Mouse (Mus musculus) Muller cell, postnatal 12 days (primary cell): ENCODE results near the gene Aldh16a1.
"Not testable (repeated sequence)": the region's sequence is repeated elsewhere in the genome, so short reads cannot be mapped to it uniquely, and the experiment has no call there.

ENCODE experiments used
- DNase-seq: peaks from one replicate; pipeline ENCODE4 v3.0.0-alpha.2; 2015; ENCODE audit errors: inconsistent ontology term

Aldh16a1 gene

GRCm38 (mm10) chr7:45134544-45135026, 19.8 kb downstream of the Aldh16a1 start:
- DNase-seq, result peak; percentile 34

DNA sequence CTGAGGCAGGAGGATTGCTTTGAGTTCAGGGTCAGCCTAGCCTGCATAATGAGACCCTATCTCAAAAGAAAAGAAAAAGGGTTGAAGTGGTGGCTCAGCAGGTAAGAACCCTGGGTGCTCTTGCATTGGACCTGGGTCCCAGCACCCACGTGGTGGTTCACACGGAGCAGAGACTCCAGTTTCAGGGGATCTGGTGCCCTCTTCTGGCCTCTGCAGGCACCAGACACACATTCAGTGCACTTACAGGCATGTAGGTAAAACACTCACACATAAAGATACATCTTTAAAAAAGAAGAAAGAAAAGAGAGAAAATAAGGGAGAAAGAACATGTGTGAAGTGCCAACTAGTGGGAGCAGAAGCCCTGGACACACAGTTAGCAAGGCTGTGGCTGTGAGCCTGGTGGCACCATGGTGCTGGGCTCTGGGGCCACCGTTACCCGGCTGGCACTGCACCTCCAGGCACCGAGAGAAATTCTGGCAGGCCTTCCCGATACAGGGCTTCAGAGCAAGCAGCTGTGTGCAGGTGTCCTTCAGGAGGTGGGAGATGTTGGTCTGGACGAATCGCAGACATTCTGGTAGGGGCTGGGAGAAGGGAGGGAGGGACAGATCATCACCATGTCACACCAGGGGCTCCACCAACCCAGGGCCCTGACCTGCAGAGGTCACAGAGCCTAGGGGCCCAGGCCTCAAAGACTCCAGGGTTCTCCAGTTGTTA, 20.8 kb downstream of the Aldh16a1 start:
- no peak for DNase-seq

- no peak for DNase-seq
Observed at GRCm38 (mm10) chr7:45131850-45132249, 22.5 kb downstream of the Aldh16a1 start.

- DNase-seq, result no peak
Observed at GRCm38 (mm10) chr7:45129776-45130512, 24.4 kb downstream of the Aldh16a1 start.

DNA sequence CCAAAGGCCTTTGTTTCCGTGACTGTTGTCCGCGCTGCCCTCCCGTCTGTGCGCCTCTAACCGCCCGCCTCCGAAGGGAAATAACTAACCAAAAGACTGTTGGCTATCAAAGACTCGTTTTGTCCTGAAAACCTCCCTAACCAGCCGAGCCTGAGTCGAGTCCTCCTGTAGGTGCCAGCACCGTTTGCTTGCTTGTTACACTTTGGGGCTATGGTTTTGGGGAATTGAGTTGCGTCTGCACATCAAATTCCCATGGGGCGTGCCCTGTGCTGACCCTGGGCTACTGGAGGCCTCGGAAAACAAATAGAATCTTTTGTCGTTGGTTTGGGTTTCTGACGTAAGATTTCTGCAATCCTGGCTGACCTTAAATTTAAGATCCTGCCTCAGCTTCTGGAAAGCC, 25.1 kb downstream of the Aldh16a1 start:
- no peak for DNase-seq

GRCm38 (mm10) chr7:45128624-45129246, 25.6 kb downstream of the Aldh16a1 start, which contains the start of gene Rpl13a:
Gene Rpl13a (minus strand): TSS chr7:45128761.
- DNase-seq, result peak; percentile 97

- no peak for DNase-seq
Observed at GRCm38 (mm10) chr7:45127700-45128224, 26.6 kb downstream of the Aldh16a1 start.

GRCm38 (mm10) chr7:45126844-45127699, 27.3 kb downstream of the Aldh16a1 start:
- DNase-seq, result no peak

GRCm38 (mm10) chr7:45126147-45126843, 28.1 kb downstream of the Aldh16a1 start:
- no peak for DNase-seq

- not testable (repeated sequence) for DNase-seq
Observed at GRCm38 (mm10) chr7:45125649-45126048, 28.7 kb downstream of the Aldh16a1 start.

- no peak for DNase-seq
Observed at GRCm38 (mm10) chr7:45125144-45125600, 29.2 kb downstream of the Aldh16a1 start.

DNA sequence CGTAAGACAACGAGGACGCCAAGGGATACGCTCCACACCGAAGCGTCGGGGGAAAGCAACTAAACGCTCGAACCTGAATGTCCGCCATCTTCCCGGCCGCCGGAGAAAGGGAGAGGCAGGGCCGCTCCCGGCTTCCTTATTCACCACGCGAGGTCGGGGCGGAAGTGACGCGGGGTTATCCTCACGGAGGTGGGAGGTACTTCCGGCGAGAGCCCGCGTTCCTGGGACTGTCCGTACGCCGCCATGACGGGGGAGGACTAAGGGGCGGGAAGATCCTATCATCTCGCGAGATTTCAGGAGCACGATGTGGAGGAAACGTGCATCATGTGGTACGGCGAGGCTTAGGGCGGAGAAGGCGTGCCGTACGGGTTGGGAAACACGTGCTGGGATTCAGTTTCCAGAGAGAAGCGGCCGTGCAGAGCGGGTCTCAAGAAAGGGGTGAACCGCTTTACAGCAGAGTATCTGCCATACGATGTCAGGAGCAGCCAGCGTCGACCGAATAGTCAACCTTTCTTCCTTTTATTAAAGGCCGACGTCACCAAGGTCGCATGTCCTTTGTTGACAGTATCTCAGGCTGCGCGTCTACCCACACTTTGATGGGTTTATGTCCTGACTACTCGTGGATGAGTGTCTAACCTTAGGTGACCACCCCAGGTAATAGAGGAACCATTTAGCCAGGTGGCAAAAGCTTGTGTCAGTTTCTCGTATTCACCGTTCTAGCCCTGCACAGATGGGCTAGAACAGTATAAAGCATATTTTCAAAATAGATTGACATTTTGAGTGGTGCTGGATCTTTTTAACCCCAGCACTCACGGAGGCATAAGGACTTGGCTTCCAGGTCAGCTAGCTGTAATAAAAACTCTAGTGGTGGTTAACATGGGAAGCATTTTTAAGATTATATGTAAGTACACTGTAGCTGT, 29.9 kb downstream of the Aldh16a1 start, which contains the start of gene Rps11:
TSS of gene Rps11 (minus strand) at position 216 of the 920 bp plus-strand sequence.
- peak; percentile 99 for DNase-seq

GRCm38 (mm10) chr7:45123186-45123570, 31.2 kb downstream of the Aldh16a1 start:
- peak; percentile 30 for DNase-seq

DNA sequence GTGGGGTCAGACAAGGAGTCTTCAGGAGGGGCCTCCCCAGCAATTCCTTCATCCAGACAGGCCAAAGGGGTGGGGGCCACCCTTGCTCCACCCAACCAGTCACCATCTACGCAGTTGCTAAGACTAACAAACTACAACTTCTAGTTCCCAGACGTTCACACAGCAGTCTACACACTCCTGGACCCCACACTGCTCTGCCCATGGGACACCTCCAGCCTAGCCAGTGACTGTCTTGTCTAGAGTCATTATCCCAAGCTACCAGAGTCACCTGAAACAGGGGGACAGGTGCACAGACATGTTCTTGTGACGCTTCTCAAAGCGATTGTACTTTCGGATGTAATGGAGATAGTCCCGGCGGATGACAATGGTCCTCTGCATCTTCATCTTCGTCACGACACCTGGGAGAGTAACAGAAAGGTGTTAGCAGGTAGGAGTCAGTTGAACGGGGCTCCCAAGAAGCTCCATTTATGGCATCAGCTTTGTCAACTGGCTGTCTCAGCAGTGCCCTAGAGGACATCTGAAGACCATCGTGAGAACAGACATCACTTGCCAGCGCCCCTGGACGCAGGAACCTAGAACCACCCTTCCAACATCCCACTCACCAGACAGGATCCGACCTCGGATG, 31.7 kb downstream of the Aldh16a1 start:
- no peak for DNase-seq

- DNase-seq, result no peak
Observed at GRCm38 (mm10) chr7:45121966-45122365, 32.4 kb downstream of the Aldh16a1 start.

DNA sequence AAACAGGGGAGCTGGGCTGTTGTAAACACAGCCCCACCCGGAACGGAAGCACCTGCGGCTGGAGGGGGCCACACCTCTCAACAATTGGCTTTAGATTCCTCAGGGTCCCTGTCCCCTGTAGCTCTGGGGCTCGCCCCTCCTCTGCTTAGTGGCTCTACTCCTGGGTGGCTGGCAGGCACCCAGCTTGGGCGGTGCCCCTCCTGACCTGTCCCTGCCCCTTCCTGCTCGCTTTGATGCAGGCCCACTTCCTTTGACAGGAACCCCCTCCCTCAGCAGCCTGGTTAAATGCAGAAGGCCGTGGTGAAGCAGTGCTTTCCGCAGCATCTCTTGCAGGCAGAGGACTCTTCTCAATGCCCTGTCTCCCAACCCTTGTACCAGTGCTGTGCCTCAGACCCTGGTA, 33.0 kb downstream of the Aldh16a1 start:
- DNase-seq, result no peak

DNA sequence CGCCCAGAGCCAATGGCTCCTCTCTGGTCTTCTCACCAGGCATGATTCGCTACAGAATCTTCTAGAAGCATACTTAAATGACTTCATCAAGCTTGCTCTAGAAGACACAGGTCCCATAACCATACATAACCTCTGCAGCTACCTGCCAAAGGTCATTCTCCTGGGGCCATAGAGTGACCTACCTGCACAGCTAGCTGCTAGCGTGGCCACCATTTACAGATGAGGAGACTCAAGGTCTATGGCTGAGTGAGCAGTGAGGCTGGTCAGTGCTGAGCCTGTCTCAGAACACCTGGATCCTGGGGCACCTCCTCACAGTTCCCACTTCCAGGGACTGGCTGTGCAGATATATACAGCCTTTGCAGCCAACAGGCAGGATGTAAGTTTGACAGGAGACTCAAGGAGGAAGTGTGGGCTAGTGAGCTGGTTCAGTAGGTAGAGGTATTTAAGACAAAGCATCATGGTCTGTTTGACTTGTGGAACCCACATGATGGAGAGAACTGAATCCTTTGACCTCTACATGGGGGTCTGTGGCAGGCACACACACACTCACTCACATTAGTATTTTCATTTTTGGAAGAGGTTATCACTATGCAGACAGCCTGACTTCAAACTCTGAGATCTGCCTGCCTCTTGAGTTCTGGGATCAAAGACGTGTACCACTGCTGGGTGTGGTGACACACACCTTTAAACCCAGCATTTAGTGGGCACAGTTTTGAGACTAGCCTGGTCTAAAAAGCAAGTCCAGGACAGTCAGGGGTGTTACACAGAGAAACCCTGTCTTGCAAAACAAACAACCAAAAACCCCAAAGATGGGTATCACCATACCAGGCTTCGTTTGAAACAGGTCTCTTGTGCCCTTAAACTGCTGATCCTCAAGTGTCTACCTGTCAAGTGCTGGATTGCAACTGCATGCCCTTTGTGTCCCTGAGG, 34.3 kb downstream of the Aldh16a1 start:
- no peak for DNase-seq

GRCm38 (mm10) chr7:45118336-45118735, 36.0 kb downstream of the Aldh16a1 start:
- no peak for DNase-seq
